17 mouse cellular contexts compared by ENCODE assay signal in the genomic region with DNA sequence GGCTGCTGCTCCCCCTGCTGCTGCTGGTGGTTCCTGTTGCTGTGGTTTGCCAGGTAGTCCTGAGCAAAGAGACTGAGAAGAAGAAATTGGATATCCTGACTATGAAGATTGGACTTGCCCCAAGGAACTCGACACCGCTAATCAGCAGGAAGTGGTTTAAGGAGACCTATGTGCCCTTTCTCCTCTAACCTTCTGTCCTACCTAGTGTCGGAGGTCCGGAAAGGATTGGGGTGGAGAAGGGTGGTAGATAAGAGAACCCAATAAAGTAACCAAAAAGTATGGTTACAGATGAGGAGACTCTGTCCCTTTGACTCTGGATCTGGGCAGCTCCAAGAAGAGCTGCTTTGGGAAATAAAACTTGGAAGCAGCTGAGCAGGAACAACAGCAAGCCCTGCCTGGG.
"Had no signal": no experiment of that assay in that cellular context is flagged by ENCODE, and none has a peak within 500 bp of the region (broad histone marks: within the 10 kb centered on the region; RNA-seq: fewer than 3 reads in every experiment).

No protein-coding gene starts in this region.

- H3K27me3 ChIP-seq: midbrain, embryonic 13.5 days; neural tube, embryonic 13.5 days; neural tube, embryonic 15.5 days; stomach, embryonic 15.5 days had no signal

- H3K4me2 ChIP-seq: lung, embryonic 14.5 days; midbrain, embryonic 11.5 days; midbrain, embryonic 13.5 days; neural tube, embryonic 13.5 days; neural tube, embryonic 15.5 days; stomach, embryonic 15.5 days had no signal

- H3K36me3 ChIP-seq: midbrain, embryonic 13.5 days; neural tube, embryonic 13.5 days; neural tube, embryonic 15.5 days; stomach, embryonic 15.5 days had no signal

- H3K4me1 ChIP-seq: midbrain, embryonic 13.5 days; neural tube, embryonic 13.5 days; neural tube, embryonic 15.5 days; stomach, embryonic 15.5 days had no signal

- H3K9ac ChIP-seq: liver, embryonic 14.5 days; lung, embryonic 14.5 days; midbrain, embryonic 13.5 days; neural tube, embryonic 13.5 days; neural tube, embryonic 15.5 days; stomach, embryonic 15.5 days had no signal

- DNase-seq: lung, adult 18-20 months; lung, embryonic 14.5 days; lung, postnatal 10 days; lung, postnatal 36 days; right cerebral cortex, postnatal 14 days; thymus, adult 18-20 months; thymus, postnatal 14 days; thymus, postnatal 36 days had no signal

- H3K9me3 ChIP-seq: midbrain, embryonic 13.5 days; neural tube, embryonic 13.5 days; neural tube, embryonic 15.5 days; stomach, embryonic 15.5 days had no signal

- H3K4me3 ChIP-seq: midbrain, embryonic 13.5 days; myocyte; neural tube, embryonic 13.5 days; neural tube, embryonic 15.5 days; stomach, embryonic 15.5 days had no signal

- ATAC-seq: midbrain, embryonic 13.5 days; midbrain, embryonic 16.5 days had no signal

- H3K27ac ChIP-seq: liver, embryonic 14.5 days; macrophage; midbrain, embryonic 13.5 days; neural tube, embryonic 13.5 days; neural tube, embryonic 15.5 days; stomach, embryonic 15.5 days had no signal
